Mouse (Mus musculus) thymus, adult 2 months (tissue): Measurements from ENCODE around the gene Sox9. TPM values are rescaled to one million over a fixed set of nuclear protein-coding genes. Genes with fewer than 3 reads are reported as not detected.
A peak's percentile ranks its signal among the peaks of the same experiment; 100 is the strongest.

ENCODE experiments used
- DNase-seq: peaks from one replicate; pipeline ENCODE4 v3.0.0; 2021
- H3K27ac ChIP-seq: fragments of 200-500 bp; 2 replicates; pipeline ENCODE4 v1.5.1; 2012; ENCODE audit warnings: low read length, control low read depth; ENCODE audit not compliant: control insufficient read depth, insufficient read depth
- H3K27me3 ChIP-seq: fragments of 200-500 bp; 2 replicates; pipeline ENCODE4 v1.6.1; 2012; ENCODE audit warnings: mild to moderate bottlenecking, low read length, moderate library complexity, mixed read lengths; ENCODE audit not compliant: control insufficient read depth, insufficient read depth
- H3K36me3 ChIP-seq: fragments of 200-500 bp; 2 replicates; pipeline ENCODE4 v1.6.1; 2012; ENCODE audit warnings: mild to moderate bottlenecking, low read length, moderate library complexity; ENCODE audit not compliant: control insufficient read depth, insufficient read depth
- H3K4me1 ChIP-seq: fragments of 200-500 bp; replicated peaks from 2 replicates; pipeline ENCODE4 v1.6.1; 2012; ENCODE audit warnings: low read length; ENCODE audit not compliant: control insufficient read depth, insufficient read depth
- H3K4me3 ChIP-seq: fragments of 200-500 bp; 2 replicates; pipeline ENCODE4 v1.5.1; 2012; ENCODE audit warnings: mild to moderate bottlenecking, low read length, control low read depth, moderate library complexity; ENCODE audit not compliant: control insufficient read depth, insufficient read depth
- CTCF ChIP-seq: fragments of 200-500 bp; IDR thresholded peaks from 2 replicates; pipeline ENCODE4 v1.5.1; 2012; ENCODE audit warnings: mild to moderate bottlenecking, control low read depth, low read length, moderate library complexity, borderline replicate concordance; ENCODE audit not compliant: control insufficient read depth, poor library complexity, insufficient read depth; ENCODE audit errors: extremely low read depth
- POLR2A ChIP-seq: fragments of 200-500 bp; IDR thresholded peaks from 2 replicates; pipeline ENCODE4 v1.6.1; 2012; ENCODE audit warnings: mild to moderate bottlenecking, low read length, control low read depth, moderate library complexity; ENCODE audit not compliant: control insufficient read depth, poor library complexity, insufficient read depth; ENCODE audit errors: extremely low read depth
- WGBS: fragments of 180-500 bp; shearing (Covaris S2); methylation state at CpG from one replicate; pipeline ENCODE4 v1.1.7; 2018; 5-methylcytosine and 5-hydroxymethylcytosine counted together
- polyA plus RNA-seq: library from polyadenylated mRNA; depleted of rRNA; stranded (reverse); fragments of >200 nt; gene quantifications from 2 replicates; pipeline ENCODE4 v1.2.3, GENCODE M21; 2012; rRNA removed

Sox9 gene
- polyA plus RNA-seq = 7.1 and 8.5 TPM in 2 replicates

DNA sequence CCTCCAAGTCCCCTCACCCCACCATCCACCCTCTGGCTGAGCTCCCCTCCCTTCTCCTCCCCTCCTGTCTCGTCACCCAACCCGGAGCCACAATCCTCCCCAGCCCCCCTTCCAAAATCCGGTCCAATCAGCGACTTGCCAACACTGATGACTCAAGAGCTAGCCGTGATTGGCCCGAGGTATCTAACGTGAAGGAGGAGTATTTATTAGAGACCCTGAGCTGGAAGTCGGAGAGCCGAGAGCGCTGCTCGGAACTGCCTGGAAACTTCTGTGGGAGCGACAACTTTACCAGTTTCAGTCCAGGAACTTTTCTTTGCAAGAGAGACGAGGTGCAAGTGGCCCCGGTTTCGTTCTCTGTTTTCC lies at the start of gene Sox9:
Gene Sox9, plus strand, starts transcription at position 231 of the 363 bp plus-strand sequence.
- no peak for DNase-seq
- H3K27ac ChIP-seq = no peak within 1 kb of the TSS
- H3K27me3 ChIP-seq = peaks cover 28% of the 10 kb centered on the region
- TF ChIP-seq CTCF (no peak), POLR2A (no peak)
- H3K4me3 ChIP-seq = peak within 1 kb of the TSS; percentile 32
- no peaks in the 10 kb centered on the region; the same call in 1 of the 2 replicates for H3K4me1 ChIP-seq
- WGBS = 2% methylated on average over 15 of the region's 15 CpGs
- no peaks in the 10 kb centered on the region for H3K36me3 ChIP-seq

DNA sequence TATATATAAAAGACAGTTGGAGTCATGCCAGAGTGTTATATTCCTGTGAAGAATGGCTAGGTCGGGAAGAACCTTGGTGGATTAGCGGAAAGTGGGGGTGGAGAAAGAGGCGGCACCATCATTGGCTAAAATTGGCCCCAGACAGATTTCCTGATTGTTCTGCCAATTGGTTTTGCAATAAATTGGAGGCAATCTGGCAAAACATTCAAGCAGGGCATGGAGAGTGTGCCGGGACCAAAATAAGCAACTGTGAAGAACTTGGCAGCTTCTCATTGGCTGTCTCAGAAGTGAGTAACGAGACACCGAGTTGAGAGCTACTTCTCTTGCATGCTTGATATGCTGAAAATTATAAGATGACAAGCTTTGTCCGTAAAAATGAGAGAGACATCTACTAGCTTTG lies 49.6 kb upstream of the Sox9 start:
- H3K4me3 ChIP-seq = no peak overlapping the region
- H3K27ac ChIP-seq = no peak overlapping the region
- no peaks in the 10 kb centered on the region for H3K36me3 ChIP-seq
- WGBS = 87% methylated on average over 7 of the region's 7 CpGs
- H3K27me3 ChIP-seq = no peaks in the 10 kb centered on the region
- TF ChIP-seq POLR2A (no peak), CTCF (no peak)
- H3K4me1 ChIP-seq = no peaks in the 10 kb centered on the region
- no peak for DNase-seq

DNA sequence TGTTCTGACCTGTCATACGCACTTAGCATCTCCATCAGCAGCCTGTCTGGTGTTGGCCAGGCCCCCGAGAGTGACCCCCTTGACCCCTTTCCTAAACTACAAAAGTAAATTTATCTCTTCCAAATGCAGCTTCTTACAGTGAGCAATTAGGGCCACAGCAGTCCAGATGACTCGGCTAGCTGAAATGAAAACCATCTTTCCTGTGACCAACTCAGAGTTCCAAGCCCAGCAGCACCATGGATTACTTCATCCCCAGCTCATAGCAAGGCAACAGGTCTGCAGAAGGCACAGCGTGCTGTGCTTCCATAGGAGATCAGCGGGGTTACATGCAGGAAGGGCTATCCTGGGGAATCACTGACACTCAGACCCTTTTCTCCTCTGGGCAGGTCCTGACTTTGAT lies 45.0 kb upstream of the Sox9 start:
- no peaks in the 10 kb centered on the region for H3K36me3 ChIP-seq
- no peak overlapping the region for H3K4me3 ChIP-seq
- no peaks in the 10 kb centered on the region for H3K27me3 ChIP-seq
- 83% methylated on average over 5 of the region's 5 CpGs for WGBS
- H3K4me1 ChIP-seq = no peaks in the 10 kb centered on the region
- no peak for TF ChIP-seq CTCF
- no peak for TF ChIP-seq POLR2A
- no peak overlapping the region for H3K27ac ChIP-seq
- DNase-seq = no peak

DNA sequence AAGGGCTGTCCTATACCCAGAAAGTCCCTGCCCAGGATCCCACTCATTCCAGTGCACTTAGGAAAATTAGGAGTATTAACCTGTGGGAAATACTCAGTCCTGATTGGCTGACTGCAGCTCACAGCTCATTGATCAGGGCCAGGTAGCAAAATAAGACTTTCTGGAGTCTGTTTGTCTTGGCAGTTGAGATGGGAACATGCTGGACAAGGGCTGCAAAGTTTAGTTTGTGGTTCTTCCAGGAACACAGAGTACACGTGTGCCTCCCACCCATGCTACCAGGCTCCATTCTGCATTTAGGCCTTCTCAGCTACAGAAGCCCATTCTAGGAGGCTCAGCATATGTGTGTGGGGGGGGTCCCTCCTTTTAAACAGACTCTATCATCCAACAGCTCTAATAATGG lies 42.3 kb upstream of the Sox9 start:
- H3K27ac ChIP-seq = no peak overlapping the region
- TF ChIP-seq CTCF (no peak), POLR2A (no peak)
- H3K36me3 ChIP-seq = no peaks in the 10 kb centered on the region
- 86% methylated on average over 1 of the region's 1 CpGs for WGBS
- no peaks in the 10 kb centered on the region for H3K27me3 ChIP-seq
- H3K4me1 ChIP-seq = no peaks in the 10 kb centered on the region
- no peak for DNase-seq
- no peak overlapping the region for H3K4me3 ChIP-seq

DNA sequence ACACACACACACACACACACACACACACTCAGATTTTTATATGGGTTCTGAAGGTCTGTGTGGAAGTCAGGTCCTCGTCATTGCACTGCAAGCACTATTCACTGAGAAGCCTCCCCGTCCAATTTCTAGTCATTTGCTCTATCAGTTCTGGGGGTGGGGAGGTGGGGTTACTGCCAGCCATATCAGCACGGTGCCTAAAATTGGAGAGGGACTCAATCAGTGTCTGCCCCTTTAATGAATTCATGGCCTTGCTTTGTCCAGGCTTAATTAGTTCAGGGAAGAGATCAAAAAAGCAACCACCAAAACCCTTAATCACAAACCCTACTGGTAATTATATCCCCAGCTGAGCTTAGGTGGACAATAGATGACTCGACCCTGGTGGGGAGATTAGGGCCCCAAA lies 25.5 kb upstream of the Sox9 start:
- TF ChIP-seq POLR2A = no peak
- DNase-seq = no peak
- no peaks in the 10 kb centered on the region for H3K27me3 ChIP-seq
- no peaks in the 10 kb centered on the region for H3K4me1 ChIP-seq
- no peak overlapping the region for H3K27ac ChIP-seq
- 75% methylated on average over 4 of the region's 4 CpGs for WGBS
- H3K36me3 ChIP-seq = no peaks in the 10 kb centered on the region
- no peak overlapping the region for H3K4me3 ChIP-seq

DNA sequence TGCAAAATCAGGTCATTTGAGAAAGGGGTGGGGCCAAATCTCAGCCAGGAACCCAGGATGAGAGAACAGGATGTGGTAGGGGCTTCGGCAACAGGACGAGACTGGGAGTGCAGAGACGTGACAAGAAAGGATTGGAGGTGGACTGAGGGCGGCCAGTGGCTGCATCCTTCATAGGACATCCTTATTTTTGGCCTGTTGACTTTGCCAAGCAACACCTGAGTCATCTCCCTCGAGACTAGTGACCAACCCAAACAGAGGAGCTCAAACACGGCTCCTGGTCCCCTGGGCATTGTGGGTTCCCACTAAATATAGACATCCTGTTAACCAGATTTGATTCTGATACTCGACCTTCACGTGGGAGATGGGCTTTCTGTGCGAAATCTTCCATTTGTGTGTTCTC lies 24.0 kb upstream of the Sox9 start:
- H3K27ac ChIP-seq = no peak overlapping the region
- WGBS = 46% methylated on average over 9 of the region's 9 CpGs
- no peak for DNase-seq
- no peaks in the 10 kb centered on the region for H3K27me3 ChIP-seq
- no peaks in the 10 kb centered on the region for H3K36me3 ChIP-seq
- H3K4me1 ChIP-seq = no peaks in the 10 kb centered on the region
- no peak overlapping the region for H3K4me3 ChIP-seq
- TF ChIP-seq POLR2A = no peak
- TF ChIP-seq CTCF = no peak

DNA sequence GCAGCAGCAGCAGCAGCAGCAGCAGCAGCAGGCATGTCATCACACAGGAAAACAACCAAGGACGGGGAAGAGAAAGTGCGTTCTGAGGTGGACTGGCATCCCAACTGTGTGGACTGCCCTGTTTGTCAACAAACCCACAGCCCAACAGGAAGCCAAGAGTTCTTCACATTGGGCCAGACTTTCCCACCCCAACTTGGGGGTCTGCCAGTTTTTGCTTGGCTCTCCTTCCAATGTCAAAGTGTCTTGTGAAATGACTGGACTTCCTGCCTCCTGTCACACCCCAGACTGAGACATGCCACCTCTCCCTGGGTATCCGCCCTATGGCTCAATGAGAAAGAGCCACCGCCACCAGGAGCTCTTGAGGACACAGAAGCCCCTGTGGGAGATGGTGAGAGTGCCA lies 15.1 kb upstream of the Sox9 start:
- WGBS = 81% methylated on average over 4 of the region's 4 CpGs
- DNase-seq = no peak
- no peak for TF ChIP-seq CTCF
- no peak for TF ChIP-seq POLR2A

More for the DNA sequence above, 15.1 kb upstream of the Sox9 start:
- H3K4me1 ChIP-seq = no peaks in the 10 kb centered on the region
- H3K27me3 ChIP-seq = no peaks in the 10 kb centered on the region; the same call in 1 of the 2 replicates
- no peak overlapping the region for H3K27ac ChIP-seq
- no peak overlapping the region for H3K4me3 ChIP-seq
- no peaks in the 10 kb centered on the region for H3K36me3 ChIP-seq
